Mouse (Mus musculus) CD8-positive naive resting alpha-beta T cell, adult 57 days (primary cell): ENCODE results near the gene Amy2a1. TPM values are rescaled to one million over a fixed set of nuclear protein-coding genes. Genes with fewer than 3 reads are reported as not detected.

Experiments
- total RNA-seq: library from RNA; stranded (reverse); gene quantifications from one replicate; pipeline ENCODE4 v1.2.4, GENCODE M21; 2023

Amy2a1 gene
- total RNA-seq: 10.2 TPM

GRCm38 (mm10) chr3:113532328-113532727, at the start of gene Amy2a1:
TSS of gene Amy2a1 (minus strand) at chr3:113532428.

Other genes starting within 250 kb of the Amy2a1 start
- 3.2 TPM for gene Amy2a4, start 241.0 kb downstream of the Amy2a1 start, total RNA-seq
- 3.2 TPM for gene Amy2a3, start 208.4 kb downstream of the Amy2a1 start, total RNA-seq
- gene Amy2a2, start 175.8 kb downstream of the Amy2a1 start, total RNA-seq: 3.2 TPM
- 1.0 TPM for gene Amy1, start 74.3 kb upstream of the Amy2a1 start, total RNA-seq
- gene Rnpc3, start 97.7 kb upstream of the Amy2a1 start, total RNA-seq: 57.9 TPM